Mouse (Mus musculus): ENCODE data around the gene Prkca. TPM values are rescaled to one million over a fixed set of nuclear protein-coding genes. Genes with fewer than 3 reads are reported as not detected.
A peak's percentile ranks its signal among the peaks of the same experiment; 100 is the strongest.

Gene Prkca
- polyA plus RNA-seq, 1 experiment from 2014 or later = 9.7 TPM

GRCm38 (mm10) chr11:108143739-108144138 lies 200.0 kb downstream of the Prkca start:
- Histone ChIP-seq H3K36me3 (no peaks in the 10 kb centered on the region), H3K27me3 (no peaks in the 10 kb centered on the region), H3K9ac (no peak overlapping the region), H3K4me3 (no peak overlapping the region), H3K27ac (no peak overlapping the region), H3K4me1 (peaks cover 26% of the 10 kb centered on the region), H3K9me3 (no peaks in the 10 kb centered on the region), H3K4me2 (no peak overlapping the region)
- ATAC-seq (ENCODE audit: borderline replicate concordance, extremely low read depth, low FRiP score, low TSS enrichment) = no peak
- WGBS = 86% methylated on average over 2 of the region's 2 CpGs

DNA sequence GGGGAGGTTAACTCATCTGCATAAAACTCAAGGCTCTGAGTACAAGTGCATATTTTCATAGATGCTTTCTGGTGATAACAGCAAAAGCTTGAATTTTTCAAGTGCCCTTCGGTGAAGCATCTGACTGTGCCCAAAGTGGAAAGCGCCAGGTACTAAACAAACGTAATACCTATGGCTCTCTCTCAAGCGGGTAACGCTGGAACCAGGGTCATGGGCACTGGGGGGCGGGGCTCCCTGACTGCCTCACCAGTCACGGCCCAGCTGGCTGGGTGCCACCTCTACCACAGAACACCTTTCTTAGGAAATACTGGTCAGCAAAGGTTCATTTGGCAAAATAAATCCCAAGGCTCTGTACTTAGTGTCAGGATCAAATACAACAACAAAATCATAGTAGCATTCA lies 203.7 kb downstream of the Prkca start:
- H3K4me2 ChIP-seq = peak overlapping the region; percentile 5; the same call in 1 of the 2 replicates
- H3K9me3 ChIP-seq = no peaks in the 10 kb centered on the region
- H3K27me3 ChIP-seq = no peaks in the 10 kb centered on the region
- no peaks in the 10 kb centered on the region for H3K36me3 ChIP-seq
- H3K4me3 ChIP-seq = no peak overlapping the region
- H3K4me1 ChIP-seq = peaks cover 19% of the 10 kb centered on the region; the same call in 1 of the 2 replicates
- 0 out of 2 replicates have a peak, but pooled peaks have one; percentile 42 for ATAC-seq (ENCODE audit: borderline replicate concordance, extremely low read depth, low FRiP score, low TSS enrichment)
- H3K9ac ChIP-seq = no peak overlapping the region
- 61% methylated on average over 7 of the region's 7 CpGs for WGBS
- H3K27ac ChIP-seq = peak overlapping the region; percentile 44; the same call in 1 of the 2 replicates

- peaks cover 19% of the 10 kb centered on the region; the same call in 1 of the 2 replicates for H3K4me1 ChIP-seq
- no peak overlapping the region for H3K4me2 ChIP-seq
- H3K27ac ChIP-seq = no peak overlapping the region
- H3K9ac ChIP-seq = no peak overlapping the region
- no peaks in the 10 kb centered on the region for H3K36me3 ChIP-seq
- 43% methylated on average over 3 of the region's 3 CpGs for WGBS
- no peak overlapping the region for H3K4me3 ChIP-seq
- no peaks in the 10 kb centered on the region for H3K9me3 ChIP-seq
- H3K27me3 ChIP-seq = no peaks in the 10 kb centered on the region
- no peak for ATAC-seq (ENCODE audit: borderline replicate concordance, extremely low read depth, low FRiP score, low TSS enrichment)
Measured at GRCm38 (mm10) chr11:108136341-108136740, 207.4 kb downstream of the Prkca start.

DNA sequence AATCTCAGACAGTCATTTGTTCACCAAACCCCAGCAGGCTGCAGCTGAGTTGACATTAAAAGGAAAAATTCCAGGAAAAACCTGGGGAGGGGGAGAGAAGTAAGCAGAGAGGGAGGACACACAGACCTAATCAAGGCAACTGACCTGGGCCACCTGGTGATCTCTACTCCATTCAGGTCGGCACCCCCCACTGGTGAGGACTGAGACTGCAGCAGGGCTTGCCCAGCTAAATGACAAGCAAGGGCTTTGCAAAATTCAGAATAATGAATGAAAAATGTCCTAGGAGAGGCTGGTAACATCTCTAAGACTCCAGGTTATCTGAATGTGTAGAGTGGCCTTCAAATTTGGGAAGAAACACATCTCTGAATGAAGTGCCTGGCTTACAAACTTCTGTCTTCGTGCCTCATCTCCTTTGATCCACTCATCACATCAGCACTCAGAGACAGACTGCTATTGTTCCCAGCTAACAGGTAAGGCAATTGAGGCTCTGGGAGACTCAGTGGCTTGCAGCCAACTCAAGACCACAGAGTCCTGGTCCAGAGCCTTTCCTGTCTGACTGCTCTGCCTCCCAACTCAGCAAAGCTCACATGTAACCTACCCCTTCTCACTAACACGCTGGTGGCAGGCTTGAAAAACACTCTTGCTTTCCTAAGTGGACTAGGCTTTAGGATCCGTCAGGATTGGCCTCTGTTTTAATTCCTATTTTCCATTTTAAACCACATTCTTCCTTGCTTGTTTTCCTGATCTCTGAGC lies 208.1 kb downstream of the Prkca start:
- Histone ChIP-seq H3K36me3 (no peaks in the 10 kb centered on the region), H3K4me2 (no peak overlapping the region), H3K27me3 (no peaks in the 10 kb centered on the region), H3K27ac (no peak overlapping the region), H3K4me3 (no peak overlapping the region), H3K4me1 (peaks cover 13% of the 10 kb centered on the region; the same call in 1 of the 2 replicates), H3K9me3 (no peaks in the 10 kb centered on the region), H3K9ac (no peak overlapping the region)
- ATAC-seq (ENCODE audit: borderline replicate concordance, extremely low read depth, low FRiP score, low TSS enrichment) = no peak
- 23% methylated on average over 4 of the region's 4 CpGs for WGBS

GRCm38 (mm10) chr11:108128593-108128992 lies 215.1 kb downstream of the Prkca start:
- no peaks in the 10 kb centered on the region for H3K36me3 ChIP-seq
- no peak overlapping the region for H3K9ac ChIP-seq
- 34% methylated on average over 5 of the region's 5 CpGs for WGBS
- H3K4me2 ChIP-seq = no peak overlapping the region
- H3K4me1 ChIP-seq = 0 out of 2 replicates have a peak, but pooled peaks cover 8% of the 10 kb centered on the region
- H3K9me3 ChIP-seq = no peaks in the 10 kb centered on the region
- no peak overlapping the region for H3K4me3 ChIP-seq
- H3K27me3 ChIP-seq = no peaks in the 10 kb centered on the region
- ATAC-seq (ENCODE audit: borderline replicate concordance, extremely low read depth, low FRiP score, low TSS enrichment) = 0 out of 2 replicates have a peak, but pooled peaks have one; percentile 14
- H3K27ac ChIP-seq = no peak overlapping the region

DNA sequence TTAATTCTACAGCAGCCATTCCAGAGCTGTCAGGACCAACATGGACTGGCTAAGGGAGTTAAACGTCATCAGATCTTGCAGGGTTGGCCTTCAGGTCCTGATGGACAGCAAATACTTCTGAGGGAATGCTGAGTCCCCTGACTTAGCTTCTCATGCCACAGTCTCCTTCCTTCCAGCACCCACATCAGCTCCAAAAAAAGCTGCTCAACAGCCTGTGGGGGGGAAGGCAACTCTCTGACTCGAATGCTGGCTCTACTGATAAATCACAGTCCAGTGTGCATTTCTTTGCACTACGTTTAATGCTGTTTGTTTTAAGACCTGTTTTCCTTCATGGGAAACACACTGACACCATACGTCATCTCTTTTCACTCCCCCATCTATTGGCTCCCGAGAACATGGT lies 215.8 kb downstream of the Prkca start:
- Histone ChIP-seq H3K27ac (no peak overlapping the region), H3K4me3 (no peak overlapping the region), H3K4me2 (no peak overlapping the region), H3K36me3 (no peaks in the 10 kb centered on the region), H3K9me3 (no peaks in the 10 kb centered on the region), H3K27me3 (no peaks in the 10 kb centered on the region), H3K4me1 (0 out of 2 replicates have a peak, but pooled peaks cover 8% of the 10 kb centered on the region), H3K9ac (no peak overlapping the region)
- WGBS = 60% methylated on average over 5 of the region's 5 CpGs
- ATAC-seq (ENCODE audit: borderline replicate concordance, extremely low read depth, low FRiP score, low TSS enrichment) = no peak

DNA sequence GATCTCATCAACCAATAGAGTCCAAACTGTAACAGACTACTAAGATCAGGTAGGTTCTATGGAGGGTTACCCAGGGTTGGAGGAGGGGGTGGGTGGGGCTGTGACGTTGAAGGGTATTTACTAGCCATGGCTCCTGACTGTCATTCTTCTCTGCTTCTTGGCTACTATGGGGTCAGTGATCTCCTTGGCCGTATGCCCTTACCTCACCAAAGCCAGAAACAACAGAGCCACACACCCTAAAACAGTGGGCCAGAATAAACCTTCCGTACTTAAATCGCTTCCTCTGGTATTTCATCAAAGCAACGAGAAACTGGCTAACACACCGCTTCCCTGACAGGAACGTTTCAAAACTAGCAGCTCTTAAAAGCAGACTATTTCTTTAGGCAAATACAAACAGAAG lies 221.2 kb downstream of the Prkca start:
- 66% methylated on average over 7 of the region's 7 CpGs for WGBS
- H3K9ac ChIP-seq = no peak overlapping the region

DNA sequence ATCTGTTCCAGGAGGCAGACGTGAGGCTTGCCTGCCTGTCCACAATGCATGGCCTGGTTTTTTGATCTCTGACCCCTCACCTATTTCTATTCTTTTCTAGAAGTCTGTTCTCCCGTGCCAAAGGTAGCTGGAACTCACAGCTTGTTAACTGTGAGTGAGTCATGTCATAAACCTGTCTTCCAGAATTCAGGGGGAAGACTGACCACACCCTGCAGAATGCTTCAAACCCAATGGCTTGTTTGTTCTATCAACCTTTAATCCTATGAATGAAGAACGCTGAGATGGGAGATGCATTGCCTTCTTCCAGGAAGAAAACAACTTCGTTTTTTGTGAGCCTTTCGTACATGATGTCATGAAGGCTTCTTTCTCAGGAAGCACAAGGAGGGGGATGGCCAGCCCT lies 223.0 kb downstream of the Prkca start:
- Histone ChIP-seq H3K4me1 (peaks cover 29% of the 10 kb centered on the region), H3K4me2 (no peak overlapping the region), H3K4me3 (no peak overlapping the region), H3K36me3 (no peaks in the 10 kb centered on the region), H3K9ac (no peak overlapping the region), H3K9me3 (no peaks in the 10 kb centered on the region), H3K27ac (no peak overlapping the region), H3K27me3 (no peaks in the 10 kb centered on the region)
- ATAC-seq (ENCODE audit: borderline replicate concordance, extremely low read depth, low FRiP score, low TSS enrichment) = no peak
- 71% methylated on average over 5 of the region's 5 CpGs for WGBS

More for the DNA sequence above, 221.2 kb downstream of the Prkca start:
- Histone ChIP-seq H3K4me3 (no peak overlapping the region), H3K4me2 (no peak overlapping the region), H3K9me3 (no peaks in the 10 kb centered on the region), H3K27ac (no peak overlapping the region), H3K36me3 (no peaks in the 10 kb centered on the region), H3K27me3 (no peaks in the 10 kb centered on the region), H3K4me1 (peaks cover 19% of the 10 kb centered on the region; the same call in 1 of the 2 replicates)
- ATAC-seq (ENCODE audit: borderline replicate concordance, extremely low read depth, low FRiP score, low TSS enrichment) = no peak

DNA sequence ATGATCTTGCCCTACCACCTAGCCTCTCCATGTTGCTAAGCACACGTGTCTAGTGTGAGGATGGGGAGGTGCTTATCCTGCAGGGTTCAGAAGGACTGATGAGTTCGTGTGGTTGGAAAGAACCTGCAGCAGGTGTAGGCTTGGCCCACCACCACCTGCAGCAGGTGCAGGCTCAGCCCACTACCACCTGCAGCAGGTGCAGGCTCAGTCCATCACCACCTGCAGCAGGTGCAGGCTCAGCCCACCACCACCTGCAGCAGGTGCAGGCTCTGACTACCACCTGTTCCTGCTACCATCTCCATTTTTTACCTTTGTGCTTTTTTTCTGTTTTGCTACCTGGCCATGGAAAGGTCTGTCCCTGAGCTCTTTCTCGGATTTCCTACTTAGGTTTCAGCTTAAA lies 223.9 kb downstream of the Prkca start:
- Histone ChIP-seq H3K4me1 (peaks cover 26% of the 10 kb centered on the region), H3K27ac (no peak overlapping the region), H3K4me2 (no peak overlapping the region), H3K27me3 (no peaks in the 10 kb centered on the region), H3K9me3 (no peaks in the 10 kb centered on the region), H3K9ac (no peak overlapping the region), H3K36me3 (no peaks in the 10 kb centered on the region), H3K4me3 (no peak overlapping the region)
- 85% methylated on average over 3 of the region's 3 CpGs for WGBS
- no peak for ATAC-seq (ENCODE audit: borderline replicate concordance, extremely low read depth, low FRiP score, low TSS enrichment)

DNA sequence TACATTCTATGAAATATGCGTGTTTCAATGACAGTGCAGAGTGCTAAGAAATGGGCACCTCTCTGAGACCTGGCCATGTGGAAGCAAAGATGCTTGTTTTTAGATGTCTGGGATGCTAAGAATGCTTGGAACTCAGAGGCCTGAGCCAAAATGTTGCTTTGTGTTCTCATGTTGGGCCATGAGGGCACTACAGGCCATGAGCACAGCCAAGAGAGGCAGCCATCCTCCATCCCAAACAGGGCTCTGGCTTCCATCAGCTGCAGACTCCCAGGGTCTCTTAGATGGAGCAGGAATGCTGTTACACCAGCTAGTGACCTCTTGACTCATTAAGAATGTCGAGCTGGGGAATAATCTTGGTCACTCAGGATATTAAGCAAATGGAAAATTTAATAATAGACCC lies 224.9 kb downstream of the Prkca start:
- Histone ChIP-seq H3K4me3 (no peak overlapping the region), H3K9me3 (no peaks in the 10 kb centered on the region), H3K36me3 (no peaks in the 10 kb centered on the region), H3K27ac (no peak overlapping the region), H3K4me1 (peaks cover 26% of the 10 kb centered on the region), H3K4me2 (no peak overlapping the region), H3K27me3 (no peaks in the 10 kb centered on the region), H3K9ac (no peak overlapping the region)
- WGBS = 62% methylated on average over 2 of the region's 2 CpGs
- no peak for ATAC-seq (ENCODE audit: borderline replicate concordance, extremely low read depth, low FRiP score, low TSS enrichment)

DNA sequence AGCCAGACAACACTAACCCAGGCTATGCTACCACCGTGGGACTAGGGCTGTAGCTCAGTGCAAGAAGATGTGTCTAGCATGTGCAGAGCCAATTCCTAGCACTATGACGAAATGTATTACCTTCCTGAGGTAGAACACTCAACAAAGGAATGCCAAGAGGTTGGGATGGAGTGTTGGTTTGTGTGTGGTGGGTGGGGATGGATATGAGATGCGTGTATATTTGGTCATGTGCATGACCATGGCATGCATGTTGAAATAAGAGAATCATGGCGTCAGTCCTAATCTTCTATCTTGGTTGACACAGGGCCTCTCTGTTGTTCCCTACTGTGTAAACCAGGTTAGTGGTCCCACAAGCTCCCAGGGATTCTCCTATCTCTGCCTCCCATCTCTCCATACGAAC lies 225.5 kb downstream of the Prkca start:
- 88% methylated on average over 5 of the region's 5 CpGs for WGBS
- Histone ChIP-seq H3K4me2 (no peak overlapping the region), H3K9me3 (no peaks in the 10 kb centered on the region), H3K27me3 (no peaks in the 10 kb centered on the region), H3K9ac (no peak overlapping the region), H3K36me3 (no peaks in the 10 kb centered on the region), H3K4me1 (peaks cover 26% of the 10 kb centered on the region), H3K4me3 (no peak overlapping the region), H3K27ac (no peak overlapping the region)
- ATAC-seq (ENCODE audit: borderline replicate concordance, extremely low read depth, low FRiP score, low TSS enrichment) = peak; percentile 25; the same call in 1 of the 2 replicates

DNA sequence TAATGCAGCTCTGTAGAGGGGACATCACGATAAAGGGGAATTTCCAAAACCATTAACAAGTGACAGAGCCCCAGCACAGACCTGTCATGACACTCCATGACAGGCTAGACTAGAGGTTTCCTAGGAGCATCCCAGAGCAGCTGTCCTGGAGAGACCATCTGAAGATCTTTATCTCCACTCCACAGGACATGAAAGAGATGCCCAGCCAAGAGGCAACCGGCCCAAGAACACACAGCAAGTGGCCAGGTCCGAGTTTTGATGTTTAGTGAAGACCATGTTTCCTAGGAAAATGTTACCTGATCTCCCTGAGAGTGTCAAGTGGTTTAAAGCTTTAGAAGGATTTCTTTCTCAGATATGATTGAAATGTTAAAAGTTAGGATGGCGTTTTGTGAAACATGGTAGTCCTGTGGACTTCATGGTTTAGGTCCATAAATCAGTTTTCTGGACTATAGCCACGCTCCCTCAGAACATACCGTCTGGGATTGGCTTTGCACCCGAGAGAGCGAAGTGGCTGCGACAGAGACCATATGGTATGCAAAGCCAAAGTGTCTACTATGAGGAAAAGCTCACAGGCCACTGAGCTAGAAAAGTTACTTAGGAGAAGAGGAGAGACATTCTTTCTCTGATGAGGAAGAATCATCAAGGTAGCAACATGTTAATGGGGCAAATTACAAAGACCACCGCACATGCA lies 226.2 kb downstream of the Prkca start:
- no peak overlapping the region for H3K27ac ChIP-seq
- no peaks in the 10 kb centered on the region for H3K36me3 ChIP-seq
- WGBS = 47% methylated on average over 10 of the region's 10 CpGs
- no peak overlapping the region for H3K9ac ChIP-seq
- ATAC-seq (ENCODE audit: borderline replicate concordance, extremely low read depth, low FRiP score, low TSS enrichment) = peak; percentile 80; the same call in 1 of the 2 replicates
- no peak overlapping the region for H3K4me3 ChIP-seq
- peaks cover 26% of the 10 kb centered on the region for H3K4me1 ChIP-seq
- H3K27me3 ChIP-seq = no peaks in the 10 kb centered on the region
- no peak overlapping the region for H3K4me2 ChIP-seq
- H3K9me3 ChIP-seq = no peaks in the 10 kb centered on the region

Measured in lung, embryonic 15.5 days (tissue).